9 mouse cellular contexts compared by ENCODE assay signal in genomic region chr11:62646495-62646843, GRCm38 (mm10). TPM values are rescaled to one million over a fixed set of nuclear protein-coding genes. Genes with fewer than 3 reads are reported as not detected.
A peak's percentile ranks its signal among the peaks of the same experiment; 100 is the strongest.
DNase-seq lines count a peak whose midpoint lies in the region; ATAC-seq and TF ChIP-seq lines count a peak whose summit lies in the region.
"Had no signal": no experiment of that assay in that cellular context is flagged by ENCODE, and none has a peak within 500 bp of the region (broad histone marks: within the 10 kb centered on the region; RNA-seq: fewer than 3 reads in every experiment).

No protein-coding gene starts in this region.

- H3K4me2 ChIP-seq in lung, postnatal 0 days (replicated peaks; ENCODE audit: low read depth, low read length) = peak overlapping the region; percentile 77
- peak overlapping the region; percentile 99 for H3K4me2 ChIP-seq in forebrain, embryonic 12.5 days
- H3K4me2 ChIP-seq in limb, embryonic 13.5 days (replicated peaks) = peak overlapping the region; percentile 92

- 20% methylated on average over 4 of the region's 4 CpGs for WGBS in lung, postnatal 0 days
- 44% methylated on average over 4 of the region's 4 CpGs for WGBS in forebrain, embryonic 12.5 days
- WGBS in limb, embryonic 13.5 days = 27% methylated on average over 4 of the region's 4 CpGs
- WGBS in small intestine, adult 2 months = 38% methylated on average over 4 of the region's 4 CpGs

- H3K27ac ChIP-seq in lung, postnatal 0 days (ENCODE audit: low read length) = peak overlapping the region; percentile 87
- peak overlapping the region; percentile 37 for H3K27ac ChIP-seq in forebrain, embryonic 12.5 days
- H3K27ac ChIP-seq in limb, embryonic 13.5 days = peak overlapping the region; percentile 76
- H3K27ac ChIP-seq in small intestine, adult 2 months (ENCODE audit: insufficient read depth, low read depth, low read length) = peak overlapping the region; percentile 90

- H3K9ac ChIP-seq in lung, postnatal 0 days (replicated peaks; ENCODE audit: low read depth) = 0 out of 2 replicates have a peak overlapping the region, but pooled peaks have one; percentile 5
- peak overlapping the region; percentile 38 for H3K9ac ChIP-seq in forebrain, embryonic 12.5 days
- peak overlapping the region; percentile 57 for H3K9ac ChIP-seq in limb, embryonic 13.5 days

- no peak overlapping the region; the same call in 1 of the 2 replicates for H3K4me3 ChIP-seq in lung, postnatal 0 days (ENCODE audit: low read depth, low read length)
- H3K4me3 ChIP-seq in forebrain, embryonic 12.5 days (replicated peaks) = peak overlapping the region; percentile 78
- peak overlapping the region; percentile 76 for H3K4me3 ChIP-seq in limb, embryonic 13.5 days
- peak overlapping the region; percentile 44 for H3K4me3 ChIP-seq in small intestine, adult 2 months (ENCODE audit: low read depth, low read length)

- ATAC-seq in lung, postnatal 0 days = no peak
- ATAC-seq in forebrain, embryonic 12.5 days (ENCODE audit: low FRiP score) = no peak
- no peak for ATAC-seq in limb, embryonic 13.5 days (ENCODE audit: low FRiP score, low read depth)

- no peak for TF ChIP-seq CTCF in lung, postnatal 0 days (IDR thresholded peaks at IDR 0.05)
- TF ChIP-seq CTCF in small intestine, adult 2 months (IDR thresholded peaks at IDR 0.05; ENCODE audit: extremely low read depth, insufficient read length, insufficient replicate concordance, low read depth, low read length) = no peak

- intact Hi-C loops in left cerebral cortex, postnatal 25 days (cut with DNase I) = no loop called here

- no peak for TF ChIP-seq EP300 in lung, postnatal 0 days (IDR thresholded peaks at IDR 0.05)

- no peak for DNase-seq in lung, postnatal 0 days (ENCODE audit: low spot score)
- no peak for DNase-seq in lung, postnatal 36 days
- DNase-seq in left cerebral cortex, postnatal 25 days (ENCODE audit: low spot score in 2 of 2) = no peak
- DNase-seq in layer of hippocampus, adult 9-11 months = no peak
- DNase-seq in urinary bladder, postnatal 10 days (ENCODE audit: low spot score) = no peak
- DNase-seq: thymus, postnatal 4 days had no signal

- H3K36me3 ChIP-seq in lung, postnatal 0 days (ENCODE audit: insufficient read depth, low read length) = no peaks in the 10 kb centered on the region
- no peaks in the 10 kb centered on the region for H3K36me3 ChIP-seq in forebrain, embryonic 12.5 days (replicated peaks)
- peaks cover 6% of the 10 kb centered on the region; the same call in 1 of the 2 replicates for H3K36me3 ChIP-seq in limb, embryonic 13.5 days
- no peaks in the 10 kb centered on the region for H3K36me3 ChIP-seq in small intestine, adult 2 months (ENCODE audit: control insufficient read depth, insufficient read depth, low read length)

- 0 out of 2 replicates have a peak, but pooled peaks have one; percentile 17 for TF ChIP-seq POLR2A in small intestine, adult 2 months (IDR thresholded peaks at IDR 0.05; ENCODE audit: low read depth, low read length)

- H3K27me3 ChIP-seq in lung, postnatal 0 days (replicated peaks; ENCODE audit: insufficient read depth, low read length) = no peaks in the 10 kb centered on the region
- no peaks in the 10 kb centered on the region for H3K27me3 ChIP-seq in forebrain, embryonic 12.5 days
- no peaks in the 10 kb centered on the region for H3K27me3 ChIP-seq in limb, embryonic 13.5 days
- H3K27me3 ChIP-seq in small intestine, adult 2 months (ENCODE audit: control insufficient read depth, insufficient read depth, low read length) = no peaks in the 10 kb centered on the region

- H3K4me1 ChIP-seq in lung, postnatal 0 days (ENCODE audit: insufficient read depth, low read depth, low read length) = peaks cover 39% of the 10 kb centered on the region
- peaks cover 63% of the 10 kb centered on the region for H3K4me1 ChIP-seq in forebrain, embryonic 12.5 days
- H3K4me1 ChIP-seq in limb, embryonic 13.5 days = peaks cover 71% of the 10 kb centered on the region
- peaks cover 46% of the 10 kb centered on the region for H3K4me1 ChIP-seq in small intestine, adult 2 months (ENCODE audit: control insufficient read depth, insufficient read depth, insufficient read length, low read length)

- H3K9me3 ChIP-seq in lung, postnatal 0 days (ENCODE audit: low read length) = no peaks in the 10 kb centered on the region
- H3K9me3 ChIP-seq in forebrain, embryonic 12.5 days = no peaks in the 10 kb centered on the region
- no peaks in the 10 kb centered on the region for H3K9me3 ChIP-seq in limb, embryonic 13.5 days

RNA-seq across cellular contexts. Expression of gene Lrrc75a, which starts 1.9 kb away (rescaled TPM):
- 15.0 and 18.2 TPM in 2 replicates for polyA plus RNA-seq in lung, postnatal 0 days (2015; fragmentation: Nextera tagmentation; extraction: Ambion mirVana)
- polyA plus RNA-seq in forebrain, embryonic 12.5 days (2016; fragmentation: Nextera tagmentation; extraction: Ambion mirVana) = 12.6 and 15.1 TPM in 2 replicates
- 14.9 and 15.5 TPM in 2 replicates for polyA plus RNA-seq in limb, embryonic 13.5 days (2015; fragmentation: Nextera tagmentation; extraction: Ambion mirVana)
- 40.6 and 109 TPM in 2 replicates for polyA plus RNA-seq in small intestine, adult 2 months (2012; rRNA removed)
- 10 to 100 TPM; 18.0 to 20.0 TPM for total RNA-seq in left cerebral cortex, postnatal 25 days (2021)

RNA-seq across cellular contexts. Expression of gene Mmgt2, which starts 2.0 kb away (rescaled TPM):
- polyA plus RNA-seq in lung, postnatal 0 days (2015; fragmentation: Nextera tagmentation; extraction: Ambion mirVana) = 22.3 and 27.9 TPM in 2 replicates
- polyA plus RNA-seq in forebrain, embryonic 12.5 days (2016; fragmentation: Nextera tagmentation; extraction: Ambion mirVana) = 36.8 and 38.1 TPM in 2 replicates
- 68.2 and 69.4 TPM in 2 replicates for polyA plus RNA-seq in limb, embryonic 13.5 days (2015; fragmentation: Nextera tagmentation; extraction: Ambion mirVana)
- 20.0 and 26.4 TPM in 2 replicates for polyA plus RNA-seq in small intestine, adult 2 months (2012; rRNA removed)
- 10 to 100 TPM; 18.4 to 20.2 TPM for total RNA-seq in left cerebral cortex, postnatal 25 days (2021)

Comparison
In these comparisons a context has a peak if more than half of its experiments do, and no peak if none do; other contexts are left out.
1. H3K27ac ChIP-seq: peak in every context shown above with its lines; median percentile 90 in small intestine, adult 2 months; 87 in lung, postnatal 0 days; 76 in limb, embryonic 13.5 days; 37 in forebrain, embryonic 12.5 days.
2. H3K9ac ChIP-seq: peak in every context shown above with its lines; median percentile 57 in limb, embryonic 13.5 days; 38 in forebrain, embryonic 12.5 days; 5 in lung, postnatal 0 days.